In the genomic region with DNA sequence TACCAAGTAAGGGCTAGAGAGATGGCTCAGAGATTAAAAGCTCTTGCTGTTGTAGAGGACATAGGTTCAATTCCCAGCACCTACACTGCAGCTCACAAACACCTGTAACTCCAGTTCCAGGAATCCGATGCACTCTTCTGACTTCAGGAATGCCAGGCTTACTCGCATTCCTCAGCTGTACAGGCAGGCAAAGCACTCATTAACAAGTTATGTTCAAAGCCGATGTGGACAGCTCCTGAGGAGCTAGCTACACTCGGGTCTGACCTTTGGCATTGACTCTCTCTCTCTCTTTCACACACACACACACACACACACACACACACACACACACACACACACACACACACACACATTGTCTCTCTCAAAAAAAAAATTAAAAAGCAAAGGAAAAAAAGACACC, we compare ENCODE assay signal across 20 mouse cellular contexts. TPM values are rescaled to one million over a fixed set of nuclear protein-coding genes. Genes with fewer than 3 reads are reported as not detected.
DNase-seq lines count a peak whose midpoint lies in the region; ATAC-seq and TF ChIP-seq lines count a peak whose summit lies in the region.
"Had no signal": no experiment of that assay in that cellular context is flagged by ENCODE, and none has a peak within 500 bp of the region (broad histone marks: within the 10 kb centered on the region; RNA-seq: fewer than 3 reads in every experiment).

No protein-coding gene starts in this region.

- 15% methylated on average over 4 of the region's 4 CpGs for WGBS in intestine, embryonic 14.5 days
- WGBS in intestine, postnatal 0 days, result 23% methylated on average over 4 of the region's 4 CpGs
- 10% methylated on average over 4 of the region's 4 CpGs for WGBS in lung, embryonic 14.5 days

- H3K27me3 ChIP-seq in intestine, embryonic 14.5 days (replicated peaks; ENCODE audit: control insufficient read depth, insufficient read depth, low read length), result no peaks in the 10 kb centered on the region
- no peaks in the 10 kb centered on the region for H3K27me3 ChIP-seq in intestine, postnatal 0 days (replicated peaks; ENCODE audit: control insufficient read depth, insufficient read depth, low read length)
- H3K27me3 ChIP-seq in lung, embryonic 14.5 days (ENCODE audit: insufficient read depth, low read length), result no peaks in the 10 kb centered on the region
- H3K27me3 ChIP-seq: heart, embryonic 12.5 days; hindbrain, embryonic 13.5 days; limb, embryonic 15.5 days; neural tube, embryonic 15.5 days had no signal

- ATAC-seq in intestine, embryonic 14.5 days (replicated peaks; ENCODE audit: low FRiP score, low TSS enrichment, low read depth), result no peak
- no peak for ATAC-seq in intestine, postnatal 0 days
- no peak for ATAC-seq in lung, embryonic 14.5 days (ENCODE audit: insufficient read depth)
- ATAC-seq: forebrain, postnatal 0 days; midbrain, embryonic 16.5 days had no signal

- no peak overlapping the region for H3K4me3 ChIP-seq in intestine, embryonic 14.5 days (ENCODE audit: low read depth, low read length)
- H3K4me3 ChIP-seq in intestine, postnatal 0 days (ENCODE audit: low read depth, low read length), result no peak overlapping the region
- no peak overlapping the region for H3K4me3 ChIP-seq in lung, embryonic 14.5 days (ENCODE audit: low read depth, low read length)
- H3K4me3 ChIP-seq: forebrain, embryonic 10.5 days; heart, embryonic 12.5 days; hindbrain, embryonic 13.5 days; limb, embryonic 15.5 days; neural tube, embryonic 15.5 days had no signal

- no peaks in the 10 kb centered on the region for H3K9me3 ChIP-seq in intestine, embryonic 14.5 days (ENCODE audit: control insufficient read depth, low read length)
- H3K9me3 ChIP-seq in intestine, postnatal 0 days (ENCODE audit: control insufficient read depth), result no peaks in the 10 kb centered on the region
- H3K9me3 ChIP-seq in lung, embryonic 14.5 days (ENCODE audit: low read depth, low read length), result no peaks in the 10 kb centered on the region
- H3K9me3 ChIP-seq: forebrain, embryonic 10.5 days; heart, embryonic 12.5 days; hindbrain, embryonic 13.5 days; limb, embryonic 15.5 days; neural tube, embryonic 15.5 days had no signal

- no peak overlapping the region for H3K27ac ChIP-seq in intestine, embryonic 14.5 days (ENCODE audit: low read depth)
- no peak overlapping the region for H3K27ac ChIP-seq in intestine, postnatal 0 days (ENCODE audit: low read depth, low read length)
- no peak overlapping the region for H3K27ac ChIP-seq in lung, embryonic 14.5 days (ENCODE audit: low read depth)
- H3K27ac ChIP-seq: hindbrain, embryonic 13.5 days; limb, embryonic 15.5 days; neural tube, embryonic 15.5 days had no signal

- peak; percentile 15 for DNase-seq in intestine, embryonic 14.5 days (ENCODE audit: low spot score)
- DNase-seq in lung, embryonic 14.5 days, result peak; percentile 3
- DNase-seq in lung, postnatal 25 days (ENCODE audit: low spot score), result no peak
- DNase-seq in forelimb bud, embryonic 11.5 days (ENCODE audit: low read depth, low spot score), result peak; percentile 65
- peak; percentile 43 for DNase-seq in yolk sac, embryonic 10.5 days (ENCODE audit: low spot score)
- DNase-seq in adrenal gland, adult 18-20 months (ENCODE audit: low spot score in 2 of 2), result no peak
- DNase-seq in layer of hippocampus, postnatal 25 days (ENCODE audit: extremely low spot score in 1 of 2, low spot score in 1 of 2), result no peak
- DNase-seq: adrenal gland, adult 2 months; cerebellum, adult 9-10 months; forebrain, postnatal 0 days; heart, postnatal 14 days; lung, postnatal 10 days; thymus, adult 2 months had no signal

- H3K9ac ChIP-seq in intestine, embryonic 14.5 days (ENCODE audit: low read length), result no peak overlapping the region
- no peak overlapping the region for H3K9ac ChIP-seq in intestine, postnatal 0 days (ENCODE audit: low read depth, low read length)
- no peak overlapping the region for H3K9ac ChIP-seq in lung, embryonic 14.5 days
- H3K9ac ChIP-seq: forebrain, postnatal 0 days; heart, embryonic 12.5 days; hindbrain, embryonic 13.5 days; limb, embryonic 15.5 days; neural tube, embryonic 15.5 days had no signal

- no peaks in the 10 kb centered on the region for H3K36me3 ChIP-seq in intestine, embryonic 14.5 days (ENCODE audit: control insufficient read depth, insufficient read depth, low read length)
- H3K36me3 ChIP-seq in intestine, postnatal 0 days (ENCODE audit: control insufficient read depth, insufficient read depth), result no peaks in the 10 kb centered on the region
- H3K36me3 ChIP-seq in lung, embryonic 14.5 days (ENCODE audit: insufficient read depth), result no peaks in the 10 kb centered on the region
- H3K36me3 ChIP-seq: forebrain, embryonic 10.5 days; heart, embryonic 12.5 days; hindbrain, embryonic 13.5 days; limb, embryonic 15.5 days; neural tube, embryonic 15.5 days had no signal

- no peaks in the 10 kb centered on the region for H3K4me1 ChIP-seq in intestine, embryonic 14.5 days (replicated peaks; ENCODE audit: control insufficient read depth, insufficient read depth, low read length)
- no peaks in the 10 kb centered on the region for H3K4me1 ChIP-seq in intestine, postnatal 0 days (replicated peaks; ENCODE audit: control insufficient read depth, insufficient read depth, low read length)
- H3K4me1 ChIP-seq in lung, embryonic 14.5 days (ENCODE audit: insufficient read depth), result no peaks in the 10 kb centered on the region
- H3K4me1 ChIP-seq: heart, embryonic 12.5 days; hindbrain, embryonic 13.5 days; limb, embryonic 15.5 days had no signal

- no peak overlapping the region for H3K4me2 ChIP-seq in intestine, embryonic 14.5 days (ENCODE audit: low read length)
- no peak overlapping the region for H3K4me2 ChIP-seq in intestine, postnatal 0 days (replicated peaks; ENCODE audit: low read depth)
- H3K4me2 ChIP-seq in lung, embryonic 14.5 days, result no peak overlapping the region
- H3K4me2 ChIP-seq: heart, embryonic 12.5 days; hindbrain, embryonic 13.5 days; limb, embryonic 15.5 days; neural tube, embryonic 15.5 days had no signal

- TF ChIP-seq CTCF in intestine, postnatal 0 days (IDR thresholded peaks at IDR 0.05; ENCODE audit: low read depth), result no peak
- no peak for TF ChIP-seq CTCF in lung, embryonic 14.5 days (IDR thresholded peaks at IDR 0.05; ENCODE audit: low read depth)

RNA-seq across cellular contexts. Expression of gene Tmem192, which starts 48.3 kb away (rescaled TPM):
- 36.4 and 44.1 TPM in 2 replicates for polyA plus RNA-seq in intestine, embryonic 14.5 days (2014; fragmentation: Nextera tagmentation; extraction: Ambion mirVana)
- polyA plus RNA-seq in intestine, postnatal 0 days (2015; fragmentation: Nextera tagmentation; extraction: Ambion mirVana), result 89.2 and 90.4 TPM in 2 replicates
- 27.9 and 29.1 TPM in 2 replicates for polyA plus RNA-seq in lung, embryonic 14.5 days (2014; fragmentation: Nextera tagmentation; extraction: Ambion mirVana)
- 10 to 100 TPM; 32.4 to 50.5 TPM for total RNA-seq in adrenal gland, adult 18-20 months (2021)
- 10 to 100 TPM; 21.6 to 22.5 TPM for total RNA-seq in layer of hippocampus, postnatal 25 days (2021)

RNA-seq across cellular contexts. Expression of gene Klhl2, which starts 48.9 kb away (rescaled TPM):
- 12.4 and 18.1 TPM in 2 replicates for polyA plus RNA-seq in intestine, embryonic 14.5 days (2014; fragmentation: Nextera tagmentation; extraction: Ambion mirVana)
- polyA plus RNA-seq in intestine, postnatal 0 days (2015; fragmentation: Nextera tagmentation; extraction: Ambion mirVana), result 9.9 and 10.7 TPM in 2 replicates
- 15.8 and 16.9 TPM in 2 replicates for polyA plus RNA-seq in lung, embryonic 14.5 days (2014; fragmentation: Nextera tagmentation; extraction: Ambion mirVana)
- total RNA-seq in adrenal gland, adult 18-20 months (2021), result 10 to 100 TPM; 53.2 to 76.0 TPM
- total RNA-seq in layer of hippocampus, postnatal 25 days (2021), result 100 to 1,000 TPM; 266 to 309 TPM

Comparison
In these comparisons a context has a peak if more than half of its experiments do, and no peak if none do; other contexts are left out.
1. DNase-seq: peak in intestine, embryonic 14.5 days (single experiment), lung, embryonic 14.5 days (single experiment), forelimb bud, embryonic 11.5 days (single experiment) and yolk sac, embryonic 10.5 days (single experiment); none in lung, postnatal 25 days (single experiment), adrenal gland, adult 18-20 months (0 of 2) and layer of hippocampus, postnatal 25 days (0 of 2).